Mouse (Mus musculus): ENCODE data around the gene Nisch. TPM values are rescaled to one million over a fixed set of nuclear protein-coding genes. Genes with fewer than 3 reads are reported as not detected.

The Nisch gene
- polyA plus RNA-seq, 1 experiment from 2014 or later, result 245 TPM

DNA sequence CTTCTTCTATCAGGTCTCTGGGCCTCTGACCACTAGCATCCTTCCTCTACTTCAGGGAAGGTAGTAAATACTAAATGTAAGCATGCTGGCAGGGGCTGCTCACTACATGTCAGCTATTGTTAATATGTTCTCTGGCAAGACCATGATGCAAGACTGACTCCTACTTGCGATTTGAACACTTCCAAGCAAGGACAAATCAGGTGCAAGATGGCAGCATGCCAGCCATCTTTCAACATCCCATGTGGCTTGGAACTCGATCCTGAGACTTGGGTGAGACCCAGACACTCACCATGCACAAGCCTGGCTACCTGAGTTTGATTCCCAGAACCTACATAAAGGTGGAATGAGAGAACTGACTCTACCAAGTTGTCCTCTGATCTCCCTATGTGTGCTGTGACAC is 24.8 kb downstream of the Nisch start:
- no peak overlapping the region for H3K9ac ChIP-seq (ENCODE audit: low read depth, low read length)
- no peak for ATAC-seq (replicated peaks; ENCODE audit: low FRiP score)
- 83% methylated on average over 2 of the region's 2 CpGs for WGBS
- peaks cover 7% of the 10 kb centered on the region; the same call in 1 of the 2 replicates for H3K4me1 ChIP-seq (replicated peaks; ENCODE audit: control insufficient read depth, insufficient read depth, low read length)
- no peak for DNase-seq (ENCODE audit: low spot score)
- no peak overlapping the region for H3K4me2 ChIP-seq
- peaks cover 61% of the 10 kb centered on the region for H3K36me3 ChIP-seq (ENCODE audit: control insufficient read depth, insufficient read depth, low read length)
- no peaks in the 10 kb centered on the region for H3K27me3 ChIP-seq (replicated peaks; ENCODE audit: control insufficient read depth, insufficient read depth, low read length)
- no peaks in the 10 kb centered on the region for H3K9me3 ChIP-seq (ENCODE audit: control insufficient read depth, low read length)
- no peak overlapping the region for H3K27ac ChIP-seq (ENCODE audit: low read depth, low read length)
- no peak overlapping the region for H3K4me3 ChIP-seq (ENCODE audit: low read depth, low read length)

DNA sequence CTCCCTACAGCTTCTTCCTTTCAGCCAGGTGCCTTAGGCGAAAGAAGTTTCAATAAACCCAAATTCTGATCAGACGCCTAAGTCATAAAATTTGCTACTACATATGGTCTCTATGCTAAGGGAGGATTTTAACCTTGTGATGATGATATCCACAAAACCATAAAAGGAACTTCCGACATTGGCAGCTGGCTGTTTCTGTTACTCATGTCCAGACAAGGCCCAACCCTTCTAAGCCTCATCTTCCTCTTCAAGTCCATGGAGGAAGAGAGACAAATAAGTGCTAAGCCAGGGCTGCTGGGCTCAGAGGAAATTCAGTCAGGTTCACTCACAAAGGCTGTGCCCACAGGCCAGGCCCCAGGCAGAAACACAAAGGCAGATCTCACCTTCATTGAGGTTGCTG is 27.4 kb downstream of the Nisch start:
- DNase-seq (ENCODE audit: low spot score) (no peak), ATAC-seq (replicated peaks; ENCODE audit: low FRiP score) (no peak)
- no peaks in the 10 kb centered on the region for H3K27me3 ChIP-seq (replicated peaks; ENCODE audit: control insufficient read depth, insufficient read depth, low read length)
- no peak overlapping the region for H3K4me2 ChIP-seq
- H3K4me3 ChIP-seq (ENCODE audit: low read depth, low read length), result no peak overlapping the region
- no peaks in the 10 kb centered on the region; the same call in 1 of the 2 replicates for H3K4me1 ChIP-seq (replicated peaks; ENCODE audit: control insufficient read depth, insufficient read depth, low read length)
- no peaks in the 10 kb centered on the region for H3K9me3 ChIP-seq (ENCODE audit: control insufficient read depth, low read length)
- peaks cover 75% of the 10 kb centered on the region for H3K36me3 ChIP-seq (ENCODE audit: control insufficient read depth, insufficient read depth, low read length)
- no peak overlapping the region for H3K9ac ChIP-seq (ENCODE audit: low read depth, low read length)
- 90% methylated on average over 3 of the region's 3 CpGs for WGBS
- no peak overlapping the region; the same call in 1 of the 2 replicates for H3K27ac ChIP-seq (ENCODE audit: low read depth, low read length)

- no peaks in the 10 kb centered on the region for H3K27me3 ChIP-seq (replicated peaks; ENCODE audit: control insufficient read depth, insufficient read depth, low read length)
- H3K27ac ChIP-seq (ENCODE audit: low read depth, low read length), result no peak overlapping the region
- H3K9me3 ChIP-seq (ENCODE audit: control insufficient read depth, low read length), result no peaks in the 10 kb centered on the region
- no peak overlapping the region for H3K4me3 ChIP-seq (ENCODE audit: low read depth, low read length)
- DNase-seq (ENCODE audit: low spot score) (no peak), ATAC-seq (replicated peaks; ENCODE audit: low FRiP score) (no peak)
- H3K9ac ChIP-seq (ENCODE audit: low read depth, low read length), result no peak overlapping the region
- WGBS, result 78% methylated on average over 6 of the region's 6 CpGs
- H3K4me1 ChIP-seq (replicated peaks; ENCODE audit: control insufficient read depth, insufficient read depth, low read length), result peaks cover 3% of the 10 kb centered on the region; the same call in 1 of the 2 replicates
- no peak overlapping the region for H3K4me2 ChIP-seq
- peaks cover 81% of the 10 kb centered on the region for H3K36me3 ChIP-seq (ENCODE audit: control insufficient read depth, insufficient read depth, low read length)
Measured at GRCm38 (mm10) chr14:31188771-31189181, 28.0 kb downstream of the Nisch start.

- 89% methylated on average over 4 of the region's 4 CpGs for WGBS
- no peak overlapping the region for H3K9ac ChIP-seq (ENCODE audit: low read depth, low read length)
- ATAC-seq (replicated peaks; ENCODE audit: low FRiP score), result no peak
- H3K4me2 ChIP-seq, result no peak overlapping the region
- H3K27ac ChIP-seq (ENCODE audit: low read depth, low read length), result no peak overlapping the region
- no peaks in the 10 kb centered on the region for H3K27me3 ChIP-seq (replicated peaks; ENCODE audit: control insufficient read depth, insufficient read depth, low read length)
- H3K36me3 ChIP-seq (ENCODE audit: control insufficient read depth, insufficient read depth, low read length), result peaks cover 75% of the 10 kb centered on the region
- H3K4me3 ChIP-seq (ENCODE audit: low read depth, low read length), result no peak overlapping the region
- DNase-seq (ENCODE audit: low spot score), result no peak
- peaks cover 8% of the 10 kb centered on the region for H3K4me1 ChIP-seq (replicated peaks; ENCODE audit: control insufficient read depth, insufficient read depth, low read length)
- H3K9me3 ChIP-seq (ENCODE audit: control insufficient read depth, low read length), result no peaks in the 10 kb centered on the region
Measured at GRCm38 (mm10) chr14:31186656-31187055, 30.1 kb downstream of the Nisch start.

DNA sequence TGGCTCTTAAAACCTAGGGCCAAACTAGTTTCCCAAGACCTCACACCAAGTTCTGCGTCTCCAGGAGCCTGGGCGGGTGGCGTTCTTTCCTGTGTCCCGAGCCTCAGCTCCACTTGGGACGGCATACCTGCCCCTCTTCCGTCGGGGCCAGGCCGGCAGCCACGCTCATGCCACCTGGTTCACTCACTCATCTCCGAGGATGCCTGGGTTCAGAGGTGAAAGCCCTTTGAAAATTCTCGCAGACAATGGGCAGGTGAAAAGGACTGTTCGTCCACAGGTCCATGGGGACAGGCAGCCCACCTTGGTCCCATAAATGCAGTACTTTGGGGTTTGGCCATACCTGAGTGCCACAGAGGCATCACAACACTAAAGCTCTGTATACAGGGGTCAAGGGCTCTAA is 32.6 kb downstream of the Nisch start:
- 0 out of 2 replicates have a peak overlapping the region, but pooled peaks have one; percentile 44 for H3K27ac ChIP-seq (ENCODE audit: low read depth, low read length)
- DNase-seq (ENCODE audit: low spot score) (no peak), ATAC-seq (replicated peaks; ENCODE audit: low FRiP score) (no peak)
- no peak overlapping the region for H3K4me3 ChIP-seq (ENCODE audit: low read depth, low read length)
- peaks cover 72% of the 10 kb centered on the region for H3K36me3 ChIP-seq (ENCODE audit: control insufficient read depth, insufficient read depth, low read length)
- H3K4me1 ChIP-seq (replicated peaks; ENCODE audit: control insufficient read depth, insufficient read depth, low read length), result peaks cover 8% of the 10 kb centered on the region
- no peaks in the 10 kb centered on the region for H3K27me3 ChIP-seq (replicated peaks; ENCODE audit: control insufficient read depth, insufficient read depth, low read length)
- H3K4me2 ChIP-seq, result no peak overlapping the region
- 90% methylated on average over 12 of the region's 12 CpGs for WGBS
- no peaks in the 10 kb centered on the region for H3K9me3 ChIP-seq (ENCODE audit: control insufficient read depth, low read length)
- H3K9ac ChIP-seq (ENCODE audit: low read depth, low read length), result no peak overlapping the region

GRCm38 (mm10) chr14:31183541-31183940 is 33.2 kb downstream of the Nisch start:
- WGBS, result 73% methylated on average over 5 of the region's 5 CpGs
- Histone ChIP-seq H3K27me3 (replicated peaks; ENCODE audit: control insufficient read depth, insufficient read depth, low read length) (no peaks in the 10 kb centered on the region), H3K9ac (ENCODE audit: low read depth, low read length) (peak overlapping the region; percentile 3; the same call in 1 of the 2 replicates), H3K4me1 (replicated peaks; ENCODE audit: control insufficient read depth, insufficient read depth, low read length) (peaks cover 8% of the 10 kb centered on the region), H3K36me3 (ENCODE audit: control insufficient read depth, insufficient read depth, low read length) (peaks cover 72% of the 10 kb centered on the region), H3K4me2 (peak overlapping the region; percentile 11; the same call in 1 of the 2 replicates), H3K9me3 (ENCODE audit: control insufficient read depth, low read length) (no peaks in the 10 kb centered on the region), H3K4me3 (ENCODE audit: low read depth, low read length) (no peak overlapping the region), H3K27ac (ENCODE audit: low read depth, low read length) (peak overlapping the region; percentile 44)
- ATAC-seq (replicated peaks; ENCODE audit: low FRiP score) (no peak), DNase-seq (ENCODE audit: low spot score) (no peak)

- Histone ChIP-seq H3K4me1 (replicated peaks; ENCODE audit: control insufficient read depth, insufficient read depth, low read length) (peaks cover 8% of the 10 kb centered on the region), H3K27me3 (replicated peaks; ENCODE audit: control insufficient read depth, insufficient read depth, low read length) (no peaks in the 10 kb centered on the region), H3K36me3 (ENCODE audit: control insufficient read depth, insufficient read depth, low read length) (peaks cover 74% of the 10 kb centered on the region), H3K4me3 (ENCODE audit: low read depth, low read length) (no peak overlapping the region), H3K9ac (ENCODE audit: low read depth, low read length) (no peak overlapping the region), H3K9me3 (ENCODE audit: control insufficient read depth, low read length) (no peaks in the 10 kb centered on the region), H3K4me2 (0 out of 2 replicates have a peak overlapping the region, but pooled peaks have one; percentile 11), H3K27ac (ENCODE audit: low read depth, low read length) (no peak overlapping the region; the same call in 1 of the 2 replicates)
- ATAC-seq (replicated peaks; ENCODE audit: low FRiP score) (peak; percentile 57), DNase-seq (ENCODE audit: low spot score) (no peak)
- WGBS, result 74% methylated on average over 2 of the region's 2 CpGs
Measured at GRCm38 (mm10) chr14:31182786-31183290, 33.9 kb downstream of the Nisch start.

DNA sequence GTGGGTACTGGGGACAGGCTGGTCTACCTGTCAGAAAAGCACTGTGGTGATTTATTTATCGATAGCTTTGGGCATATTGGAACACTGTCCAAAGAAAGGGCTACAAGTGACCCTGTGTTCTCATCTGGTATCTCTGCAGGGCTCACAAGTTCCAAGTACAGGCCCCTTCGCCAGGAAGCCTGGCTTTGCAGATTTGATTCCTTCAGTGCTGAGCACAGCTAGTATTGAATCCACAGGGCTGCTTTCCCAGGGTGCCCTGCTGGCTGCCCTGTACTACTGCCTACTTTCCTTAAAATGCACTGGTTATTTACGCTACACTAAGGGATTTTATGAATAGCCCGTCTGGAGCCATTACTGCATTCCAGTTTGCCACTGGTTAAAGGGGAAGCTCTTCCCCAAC is 35.2 kb downstream of the Nisch start:
- no peak overlapping the region for H3K27ac ChIP-seq (ENCODE audit: low read depth, low read length)
- DNase-seq (ENCODE audit: low spot score), result no peak

GRCm38 (mm10) chr14:31179677-31180365 is 36.9 kb downstream of the Nisch start:
- 87% methylated on average over 12 of the region's 12 CpGs for WGBS
- Histone ChIP-seq H3K36me3 (ENCODE audit: control insufficient read depth, insufficient read depth, low read length) (peaks cover 76% of the 10 kb centered on the region), H3K4me3 (ENCODE audit: low read depth, low read length) (no peak overlapping the region), H3K27me3 (replicated peaks; ENCODE audit: control insufficient read depth, insufficient read depth, low read length) (no peaks in the 10 kb centered on the region), H3K9ac (ENCODE audit: low read depth, low read length) (no peak overlapping the region), H3K4me1 (replicated peaks; ENCODE audit: control insufficient read depth, insufficient read depth, low read length) (peaks cover 8% of the 10 kb centered on the region), H3K4me2 (no peak overlapping the region), H3K27ac (ENCODE audit: low read depth, low read length) (no peak overlapping the region), H3K9me3 (ENCODE audit: control insufficient read depth, low read length) (no peaks in the 10 kb centered on the region)
- no peak for ATAC-seq (replicated peaks; ENCODE audit: low FRiP score)
- DNase-seq (ENCODE audit: low spot score), result no peak

More for the DNA sequence above, 35.2 kb downstream of the Nisch start:
- Histone ChIP-seq H3K27me3 (replicated peaks; ENCODE audit: control insufficient read depth, insufficient read depth, low read length) (no peaks in the 10 kb centered on the region), H3K36me3 (ENCODE audit: control insufficient read depth, insufficient read depth, low read length) (peaks cover 75% of the 10 kb centered on the region), H3K4me3 (ENCODE audit: low read depth, low read length) (no peak overlapping the region), H3K9me3 (ENCODE audit: control insufficient read depth, low read length) (no peaks in the 10 kb centered on the region), H3K4me1 (replicated peaks; ENCODE audit: control insufficient read depth, insufficient read depth, low read length) (peaks cover 8% of the 10 kb centered on the region), H3K9ac (ENCODE audit: low read depth, low read length) (no peak overlapping the region), H3K4me2 (no peak overlapping the region)
- WGBS, result 91% methylated on average over 4 of the region's 4 CpGs
- no peak for ATAC-seq (replicated peaks; ENCODE audit: low FRiP score)
